Mouse (Mus musculus) liver, adult (tissue): Measurements from ENCODE around the gene Lrp5.

Experiments used
- GATA4 ChIP-seq: IDR thresholded peaks from 2 replicates; pipeline ENCODE4 v1.6.1; 2014; ENCODE audit warnings: mild to moderate bottlenecking, low read length; ENCODE audit not compliant: insufficient replicate concordance

The Lrp5 gene

GRCm38 (mm10) chr19:3610886-3611285 lies 75.5 kb downstream of the Lrp5 start:
- TF ChIP-seq GATA4, result no peak

GRCm38 (mm10) chr19:3609826-3610225 lies 76.5 kb downstream of the Lrp5 start:
- no peak for TF ChIP-seq GATA4

GRCm38 (mm10) chr19:3594316-3594715 lies 92.0 kb downstream of the Lrp5 start:
- no peak for TF ChIP-seq GATA4

GRCm38 (mm10) chr19:3593379-3594055 lies 92.8 kb downstream of the Lrp5 start:
- no peak for TF ChIP-seq GATA4

GRCm38 (mm10) chr19:3589968-3590367 lies 96.4 kb downstream of the Lrp5 start:
- no peak for TF ChIP-seq GATA4

- no peak for TF ChIP-seq GATA4
These were observed 96.8 kb downstream of the Lrp5 start for GRCm38 (mm10) chr19:3589547-3589946.

- no peak for TF ChIP-seq GATA4
These were observed 99.8 kb downstream of the Lrp5 start for GRCm38 (mm10) chr19:3586540-3586939.

GRCm38 (mm10) chr19:3586026-3586425 lies 100.3 kb downstream of the Lrp5 start:
- no peak for TF ChIP-seq GATA4

GRCm38 (mm10) chr19:3581326-3581725 lies 105.0 kb downstream of the Lrp5 start:
- no peak for TF ChIP-seq GATA4

GRCm38 (mm10) chr19:3577911-3578290 lies 108.5 kb downstream of the Lrp5 start:
- TF ChIP-seq GATA4, result no peak

GRCm38 (mm10) chr19:3577265-3577910 lies 109.0 kb downstream of the Lrp5 start:
- TF ChIP-seq GATA4, result no peak

GRCm38 (mm10) chr19:3576451-3577264 lies 109.7 kb downstream of the Lrp5 start:
- no peak for TF ChIP-seq GATA4

- no peak; the same call in 1 of the 2 replicates for TF ChIP-seq GATA4
These were observed 110.6 kb downstream of the Lrp5 start, which contains the start of gene Ppp6r3 for GRCm38 (mm10) chr19:3575632-3576384. Ppp6r3 (minus strand) TSS chr19:3575749.

GRCm38 (mm10) chr19:3575276-3575631 lies 111.1 kb downstream of the Lrp5 start:
- TF ChIP-seq GATA4, result no peak

GRCm38 (mm10) chr19:3574593-3575094 lies 111.7 kb downstream of the Lrp5 start:
- no peak for TF ChIP-seq GATA4
